Mouse (Mus musculus) embryonic fibroblast, embryonic 13.5 days (primary cell): ENCODE measurements around the gene Srp9.

Experiments
- CTCF ChIP-seq: IDR thresholded peaks from 2 replicates; pipeline ENCODE4 v1.5.1; 2011; ENCODE audit warnings: mild to moderate bottlenecking, control low read depth, low read length, moderate library complexity, borderline replicate concordance; ENCODE audit not compliant: insufficient read depth
- POLR2A ChIP-seq: IDR thresholded peaks from 2 replicates; pipeline ENCODE4 v1.6.1; 2011; ENCODE audit warnings: low read depth, mild to moderate bottlenecking, control low read depth, low read length, moderate library complexity

DNA sequence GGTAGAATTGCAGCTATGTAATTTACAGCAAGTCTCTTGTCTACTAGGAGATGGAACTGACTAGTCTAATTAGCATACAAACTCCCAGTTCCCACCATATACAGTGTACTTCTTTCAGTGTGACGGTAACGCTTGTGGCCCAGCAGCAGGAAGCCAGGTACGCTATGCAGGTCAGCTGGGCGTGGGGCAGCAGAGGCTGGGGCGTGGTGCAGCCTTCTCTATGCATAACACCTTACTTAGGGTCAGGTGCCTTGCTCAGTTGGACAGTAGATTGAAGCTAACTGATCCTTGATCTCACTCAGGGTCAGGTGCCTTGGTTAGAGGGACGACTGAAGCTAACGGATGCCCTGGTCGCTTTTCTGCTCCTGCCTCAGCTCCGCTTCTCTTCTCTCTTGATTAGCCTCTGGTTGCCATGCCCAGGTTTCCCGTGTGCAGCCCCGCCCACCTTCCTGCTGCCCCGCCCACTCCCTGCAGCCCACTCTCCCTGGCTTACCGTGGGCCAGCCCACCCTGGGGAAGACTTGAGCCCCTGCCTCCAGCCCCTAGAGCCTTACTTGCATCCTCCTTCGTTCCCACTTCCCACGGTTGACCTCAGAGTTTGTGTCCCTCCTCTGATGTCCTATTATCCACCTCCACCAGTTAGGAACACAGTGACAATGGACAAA lies 29.9 kb upstream of the Srp9 start:
- TF ChIP-seq CTCF = no peak
- TF ChIP-seq POLR2A = no peak
